Mouse (Mus musculus) heart, adult 2 months (tissue): ENCODE data around the gene Fxr1.

ENCODE experiments used
- CTCF ChIP-seq: fragments of 200-600 bp; IDR thresholded peaks from 2 replicates; pipeline ENCODE4 v1.8.1; 2022; ENCODE audit warnings: antibody characterized with exemption, mild to moderate bottlenecking, moderate library complexity
- EP300 ChIP-seq: fragments of 200-500 bp; IDR thresholded peaks from 2 replicates; pipeline ENCODE4 v1.6.1; 2011; ENCODE audit warnings: low read depth, low read length, control low read depth; ENCODE audit not compliant: insufficient read depth
- POLR2A ChIP-seq: fragments of 200-500 bp; IDR thresholded peaks from 2 replicates; pipeline ENCODE4 v1.6.1; 2011; ENCODE audit warnings: mild to moderate bottlenecking, low read depth, low read length, control low read depth; ENCODE audit not compliant: insufficient read depth

DNA sequence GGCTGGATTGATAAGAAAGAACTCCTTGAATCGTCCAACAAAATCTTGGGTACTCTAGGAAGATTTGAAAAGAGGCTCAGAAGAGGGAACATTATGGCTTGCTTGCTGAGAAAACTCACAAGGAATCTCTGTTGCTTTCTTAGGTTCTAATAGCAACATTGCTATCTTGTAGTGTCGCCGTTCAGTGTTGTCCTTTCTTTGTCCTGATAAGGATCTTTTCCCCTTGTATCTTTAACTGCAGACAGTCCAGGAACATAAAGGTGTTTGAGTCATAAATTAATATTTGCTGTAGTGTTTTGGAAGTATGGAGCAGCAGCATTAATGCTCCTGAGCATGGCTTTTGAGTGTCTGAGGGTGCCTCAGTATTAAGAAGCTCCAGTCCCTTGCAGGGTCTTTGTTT lies 10.9 kb downstream of the Fxr1 start:
- TF ChIP-seq CTCF (no peak), POLR2A (no peak), EP300 (no peak)
